Mouse (Mus musculus): ENCODE measurements at regions not wholly inside any gene's neighbourhood (a gene's known extent, or its start where the extent isn't known, plus 50 kb on each side); places are given as distances from the start of the nearest gene placed in this dataset.

DNA sequence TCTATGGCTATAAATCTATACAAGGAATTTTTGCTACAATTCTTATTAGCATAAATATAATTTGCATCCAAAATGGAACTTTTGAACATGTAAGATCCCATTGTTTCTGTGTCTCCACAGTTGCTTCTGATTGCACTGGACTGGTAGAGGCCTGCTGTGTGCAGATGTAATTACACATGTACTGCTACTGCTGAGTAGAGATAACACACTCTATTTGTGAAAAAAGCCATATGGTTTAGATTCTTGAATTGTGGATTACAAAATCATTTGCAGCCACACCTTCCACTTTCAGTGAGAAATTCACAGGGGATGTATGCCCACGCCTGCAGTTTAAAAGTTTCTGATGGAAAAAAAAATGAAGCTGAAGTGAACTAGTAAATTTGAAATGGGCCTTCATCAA, 288.2 kb upstream of the Adamts5 start:
- TF ChIP-seq CTCF (IDR thresholded peaks at IDR 0.05; ENCODE audit: low read depth, low read length) (no peak), POLR2A (IDR thresholded peaks at IDR 0.05; ENCODE audit: extremely low read depth, insufficient read depth, low read length) (no peak)

Measured in liver, adult 2 months (tissue).